Mouse (Mus musculus): ENCODE measurements around the gene Cdc73. TPM values are rescaled to one million over a fixed set of nuclear protein-coding genes. Genes with fewer than 3 reads are reported as not detected.
"Not testable (repeated sequence)": the region's sequence is repeated elsewhere in the genome, so short reads cannot be mapped to it uniquely, and the experiment has no call there.

Cdc73 gene
- polyA plus RNA-seq, 1 experiment from 2014 or later: 30.9 TPM

DNA sequence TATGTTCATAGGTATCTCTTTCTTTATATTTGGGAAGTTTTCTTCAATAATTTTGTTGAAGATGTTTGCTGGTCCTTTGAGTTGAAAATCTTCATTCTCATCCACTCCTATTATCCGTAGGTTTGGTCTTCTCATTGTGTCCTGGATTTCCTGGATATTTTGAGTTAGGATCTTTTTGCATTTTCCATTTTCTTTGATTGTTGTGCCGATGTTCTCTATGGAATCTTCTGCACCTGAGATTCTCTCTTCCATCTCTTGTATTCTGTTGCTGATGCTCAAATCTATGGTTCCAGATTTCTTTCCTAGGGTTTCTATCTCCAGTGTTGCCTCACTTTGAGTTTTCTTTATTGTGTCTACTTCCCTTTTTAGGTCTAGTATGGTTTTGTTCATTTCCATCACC lies 13.3 kb upstream of the Cdc73 start, which contains the start of gene Glrx2:
Gene Glrx2 (plus strand): TSS at position 301 of the 400 bp plus-strand sequence.
- no CpG with 5 or more reads among the region's 2 CpGs for WGBS
- not testable (repeated sequence) for H3K27me3 ChIP-seq (ENCODE audit: low read depth, poor library complexity, severe bottlenecking); H3K36me3 ChIP-seq; H3K4me3 ChIP-seq; H3K9me3 ChIP-seq (replicated peaks); H3K27ac ChIP-seq; DNase-seq (ENCODE audit: low spot score); H3K4me1 ChIP-seq

DNA sequence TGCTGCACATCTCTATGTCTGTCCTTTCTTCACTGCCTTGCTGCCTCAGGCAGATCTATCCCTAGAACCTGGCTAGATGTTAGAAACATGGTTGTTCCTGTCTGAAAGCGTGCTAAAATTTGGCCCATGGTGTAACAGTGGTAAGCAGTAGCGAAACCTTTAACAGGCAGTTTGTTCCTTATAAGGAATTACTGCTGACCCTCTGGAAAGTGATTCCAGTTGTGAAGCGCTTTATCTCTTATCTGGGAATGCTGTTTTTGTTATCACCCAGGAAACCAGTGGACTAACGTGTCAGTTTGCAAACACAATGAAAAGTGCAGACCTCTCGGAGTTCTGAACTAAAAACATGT lies 7.9 kb upstream of the Cdc73 start:
- H3K36me3 ChIP-seq: no peaks in the 10 kb centered on the region
- H3K27ac ChIP-seq: peak overlapping the region; percentile 36; the same call in 1 of the 2 replicates
- no peak overlapping the region for H3K4me3 ChIP-seq
- WGBS: 79% methylated on average over 5 of the region's 5 CpGs
- H3K9me3 ChIP-seq (replicated peaks): no peaks in the 10 kb centered on the region
- H3K27me3 ChIP-seq (ENCODE audit: low read depth, poor library complexity, severe bottlenecking): no peaks in the 10 kb centered on the region
- peaks cover 7% of the 10 kb centered on the region for H3K4me1 ChIP-seq
- no peak for DNase-seq (ENCODE audit: low spot score)

DNA sequence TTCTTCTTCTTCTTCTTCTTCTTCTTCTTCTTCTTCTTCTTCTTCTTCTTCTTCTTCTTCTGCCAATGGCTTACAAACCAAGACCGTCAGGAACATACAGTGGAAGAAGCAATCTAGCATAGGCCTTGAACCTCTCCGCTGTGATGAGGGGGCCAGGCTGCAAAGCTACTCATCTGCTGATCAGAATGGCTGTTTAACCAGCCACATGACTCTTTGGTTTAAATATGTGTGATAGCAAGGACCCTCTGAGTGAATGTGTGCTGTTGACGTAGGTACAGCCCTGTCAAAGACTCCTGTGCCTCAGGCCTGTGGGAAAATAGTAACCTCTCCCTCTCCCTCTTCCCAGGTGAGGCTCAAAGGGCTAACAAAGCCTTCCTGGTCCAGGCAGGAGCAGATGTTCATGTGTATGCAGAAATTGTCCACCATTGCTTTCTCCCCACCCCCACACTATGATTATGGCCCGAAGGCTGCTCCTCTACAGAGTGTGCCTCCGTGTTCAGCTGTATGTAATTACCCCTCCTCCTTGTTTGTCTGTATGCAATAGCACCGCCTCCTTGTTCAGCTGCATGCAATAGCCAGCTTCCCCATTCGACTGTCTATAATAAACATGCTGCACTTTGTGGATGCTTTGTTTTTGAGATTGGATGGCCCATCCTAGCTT lies 7.4 kb upstream of the Cdc73 start:
- peak overlapping the region; percentile 36; the same call in 1 of the 2 replicates for H3K27ac ChIP-seq
- H3K9me3 ChIP-seq (replicated peaks): no peaks in the 10 kb centered on the region
- WGBS: 73% methylated on average over 7 of the region's 7 CpGs
- H3K27me3 ChIP-seq (ENCODE audit: low read depth, poor library complexity, severe bottlenecking): no peaks in the 10 kb centered on the region
- DNase-seq (ENCODE audit: low spot score): peak; percentile 30
- peaks cover 7% of the 10 kb centered on the region for H3K4me1 ChIP-seq
- no peaks in the 10 kb centered on the region for H3K36me3 ChIP-seq
- no peak overlapping the region for H3K4me3 ChIP-seq

DNA sequence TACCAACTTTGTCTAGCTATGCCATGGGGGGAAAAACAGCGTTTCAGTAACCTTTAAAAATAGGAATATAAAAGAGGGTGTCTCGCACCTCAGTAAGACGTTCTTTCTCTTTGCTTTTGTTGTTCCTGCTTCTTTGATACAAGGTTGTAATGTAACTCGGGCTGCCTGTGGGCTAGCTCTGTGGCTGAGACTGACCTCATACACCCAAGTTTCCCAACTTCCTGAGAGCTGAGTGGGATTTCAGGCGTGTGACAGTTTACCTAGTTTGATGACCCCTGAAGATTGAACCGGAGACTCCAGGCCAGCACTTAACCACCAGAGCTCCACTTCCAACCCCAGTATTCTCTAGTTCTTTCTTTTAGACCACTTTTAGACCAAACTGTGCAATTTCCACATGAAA lies 5.7 kb upstream of the Cdc73 start:
- no peaks in the 10 kb centered on the region for H3K9me3 ChIP-seq (replicated peaks)
- no peak for DNase-seq (ENCODE audit: low spot score)
- H3K27ac ChIP-seq: no peak overlapping the region
- no peaks in the 10 kb centered on the region for H3K27me3 ChIP-seq (ENCODE audit: low read depth, poor library complexity, severe bottlenecking)
- 82% methylated on average over 6 of the region's 6 CpGs for WGBS
- peaks cover 7% of the 10 kb centered on the region for H3K4me1 ChIP-seq
- H3K36me3 ChIP-seq: no peaks in the 10 kb centered on the region
- H3K4me3 ChIP-seq: no peak overlapping the region

DNA sequence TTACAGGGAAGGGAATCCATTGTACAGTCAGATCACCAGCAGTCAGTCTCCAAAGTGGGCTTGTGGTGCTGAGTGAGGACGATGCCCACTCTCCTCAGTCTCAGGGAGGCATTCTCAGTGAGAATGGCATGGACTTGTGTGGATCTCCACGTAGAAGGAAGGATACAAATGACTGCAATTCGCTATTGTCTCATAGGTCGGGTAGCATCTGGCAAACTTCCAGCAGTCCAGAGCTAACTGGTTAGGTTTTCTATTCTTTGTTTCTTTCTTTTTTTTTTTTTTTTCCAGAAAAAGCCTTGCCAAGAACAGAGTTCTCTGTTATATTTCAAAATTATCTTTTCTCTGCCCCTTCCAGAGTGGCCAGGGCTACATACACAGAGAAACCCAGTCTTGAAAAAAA lies 4.3 kb upstream of the Cdc73 start:
- Histone ChIP-seq H3K27ac (no peak overlapping the region), H3K4me3 (no peak overlapping the region), H3K9me3 (replicated peaks) (no peaks in the 10 kb centered on the region), H3K36me3 (no peaks in the 10 kb centered on the region), H3K4me1 (peaks cover 7% of the 10 kb centered on the region), H3K27me3 (ENCODE audit: low read depth, poor library complexity, severe bottlenecking) (no peaks in the 10 kb centered on the region)
- WGBS: 77% methylated on average over 4 of the region's 4 CpGs
- no peak for DNase-seq (ENCODE audit: low spot score)

DNA sequence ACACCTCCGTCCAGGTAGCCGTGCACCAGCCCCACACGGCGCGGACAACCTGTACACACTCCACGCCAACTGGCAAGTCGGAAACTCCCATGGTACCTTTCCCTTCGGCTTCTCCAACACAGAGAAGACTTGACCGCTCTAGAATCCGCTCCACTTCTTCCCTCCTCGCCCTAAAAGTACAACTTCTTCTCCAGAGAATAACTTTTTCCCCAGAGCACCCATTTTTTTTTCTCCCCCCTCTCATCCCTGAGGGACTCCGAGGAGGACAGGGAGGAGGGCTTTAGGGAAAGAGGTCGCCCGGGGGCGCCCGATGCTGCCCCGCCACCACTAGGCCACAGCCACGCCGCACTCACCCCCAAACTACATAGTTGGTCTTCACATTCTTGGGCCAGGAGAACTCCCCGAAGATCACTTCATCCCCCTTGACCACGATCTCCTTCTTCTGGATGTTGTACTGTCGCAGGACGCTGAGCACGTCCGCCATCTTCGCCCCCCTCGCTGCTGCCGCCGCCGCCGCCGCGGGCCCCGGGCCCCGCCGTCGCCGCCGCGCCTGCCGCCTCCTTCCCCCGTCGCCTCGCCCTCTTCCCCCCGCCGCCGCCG lies 452 bp downstream of the Cdc73 start:
- H3K9me3 ChIP-seq (replicated peaks): no peaks in the 10 kb centered on the region
- WGBS: under 1% methylated on average over 46 of the region's 48 CpGs
- peak overlapping the region; percentile 87 for H3K4me3 ChIP-seq
- peaks cover 4% of the 10 kb centered on the region; the same call in 1 of the 2 replicates for H3K4me1 ChIP-seq
- H3K27me3 ChIP-seq (ENCODE audit: low read depth, poor library complexity, severe bottlenecking): no peaks in the 10 kb centered on the region
- peaks cover 14% of the 10 kb centered on the region for H3K36me3 ChIP-seq
- H3K27ac ChIP-seq: peak overlapping the region; percentile 97
- no peak for DNase-seq (ENCODE audit: low spot score)

DNA sequence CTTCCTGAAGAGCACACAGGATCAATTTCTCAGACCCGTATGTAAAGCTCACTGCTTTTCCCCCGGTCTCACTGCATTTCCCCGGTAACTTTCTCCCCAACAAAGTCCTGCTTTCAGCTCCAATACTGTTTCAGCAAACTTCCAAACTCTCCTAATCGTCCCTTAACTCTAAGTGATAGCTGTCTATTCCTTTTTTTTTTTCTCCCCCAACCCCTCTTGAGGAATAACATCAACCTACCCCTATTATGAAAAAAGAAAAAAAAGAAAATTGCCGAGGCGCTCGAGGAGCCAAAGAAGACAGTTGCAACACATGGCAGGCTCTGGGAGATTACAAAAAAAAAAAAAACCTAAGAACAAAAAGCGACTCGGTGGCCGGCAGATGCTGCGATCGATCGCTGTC lies 957 bp downstream of the Cdc73 start:
- no peak for DNase-seq (ENCODE audit: low spot score)
- Histone ChIP-seq H3K27me3 (ENCODE audit: low read depth, poor library complexity, severe bottlenecking) (no peaks in the 10 kb centered on the region), H3K9me3 (replicated peaks) (no peaks in the 10 kb centered on the region), H3K4me1 (peaks cover 4% of the 10 kb centered on the region; the same call in 1 of the 2 replicates), H3K4me3 (peak overlapping the region; percentile 87), H3K27ac (peak overlapping the region; percentile 97), H3K36me3 (peaks cover 18% of the 10 kb centered on the region)
- under 1% methylated on average over 13 of the region's 13 CpGs for WGBS

DNA sequence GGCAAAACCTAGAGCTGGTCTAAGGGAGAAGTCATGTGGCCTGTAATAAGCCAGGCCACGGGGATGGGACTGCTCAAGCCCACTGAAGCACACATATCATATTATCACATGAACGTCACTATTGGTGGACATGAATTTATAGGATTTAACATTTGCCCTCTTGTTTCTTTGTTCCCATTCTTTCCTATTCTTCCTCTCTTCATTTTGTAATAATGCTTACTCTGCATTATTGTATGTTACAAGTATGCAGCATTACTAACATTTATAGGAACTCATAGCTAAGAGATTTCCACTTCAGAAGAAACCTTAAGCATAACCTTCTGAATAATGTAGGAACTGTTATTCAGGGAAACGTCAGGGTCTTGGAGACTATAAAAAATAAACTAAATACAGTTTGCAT lies 17.8 kb downstream of the Cdc73 start:
- 93% methylated on average over 3 of the region's 3 CpGs for WGBS
- H3K27me3 ChIP-seq (ENCODE audit: low read depth, poor library complexity, severe bottlenecking): no peaks in the 10 kb centered on the region
- no peaks in the 10 kb centered on the region for H3K4me1 ChIP-seq
- no peak for DNase-seq (ENCODE audit: low spot score)
- no peak overlapping the region for H3K27ac ChIP-seq
- H3K4me3 ChIP-seq: no peak overlapping the region
- H3K9me3 ChIP-seq (replicated peaks): no peaks in the 10 kb centered on the region
- H3K36me3 ChIP-seq: peaks cover 73% of the 10 kb centered on the region

DNA sequence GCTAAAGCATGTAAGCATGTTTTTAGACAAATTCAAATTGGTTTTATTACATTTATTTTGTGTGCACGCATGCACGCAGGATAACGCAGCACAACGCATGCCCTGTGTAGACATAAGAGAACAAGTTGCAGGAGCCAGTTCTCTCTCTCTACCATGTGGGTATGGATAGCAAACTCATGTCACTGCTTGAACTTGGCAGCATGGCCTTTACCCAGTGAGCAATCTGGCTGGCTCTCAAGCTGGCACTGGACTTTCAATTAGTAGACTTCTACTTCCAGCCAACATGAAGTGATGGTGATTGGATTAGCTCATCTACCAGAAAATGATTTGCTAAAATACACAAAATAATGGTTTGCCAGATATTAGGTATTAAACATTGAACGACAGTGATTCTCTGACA lies 21.6 kb downstream of the Cdc73 start:
- Histone ChIP-seq H3K36me3 (peaks cover 74% of the 10 kb centered on the region), H3K27ac (no peak overlapping the region), H3K4me3 (no peak overlapping the region), H3K27me3 (ENCODE audit: low read depth, poor library complexity, severe bottlenecking) (no peaks in the 10 kb centered on the region), H3K4me1 (no peaks in the 10 kb centered on the region), H3K9me3 (replicated peaks) (no peaks in the 10 kb centered on the region)
- no peak for DNase-seq (ENCODE audit: low spot score)
- WGBS: over 99% methylated on average over 5 of the region's 5 CpGs

DNA sequence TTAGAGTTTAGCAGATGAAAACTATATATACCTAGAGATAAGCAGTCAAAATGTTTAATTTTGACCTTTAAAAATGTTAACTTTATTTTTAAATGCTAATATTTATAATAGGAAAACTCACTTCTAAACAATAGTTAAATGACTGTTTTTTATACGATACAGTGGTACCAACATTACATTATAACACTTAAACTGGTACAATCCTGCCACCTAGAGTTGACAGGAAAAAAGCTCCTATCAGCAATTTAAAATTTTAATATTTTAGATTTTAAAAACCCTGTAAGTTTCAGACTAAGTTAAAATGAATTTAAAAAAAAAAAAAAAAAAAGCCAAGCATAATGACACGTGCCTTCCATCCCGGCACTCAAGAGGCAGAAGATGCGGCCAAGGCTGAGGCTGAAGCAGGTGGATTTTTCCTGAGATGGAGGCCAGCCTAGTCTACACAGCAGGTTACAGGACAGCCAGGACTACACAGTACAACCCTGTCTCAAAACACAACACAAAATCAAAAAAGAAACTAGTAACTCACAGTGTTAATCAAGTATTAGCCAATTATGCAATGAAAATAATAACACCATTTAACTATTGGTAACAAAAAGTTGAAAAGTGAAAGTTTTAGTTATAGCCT lies 26.8 kb downstream of the Cdc73 start:
- Histone ChIP-seq H3K27me3 (ENCODE audit: low read depth, poor library complexity, severe bottlenecking) (no peaks in the 10 kb centered on the region), H3K36me3 (peaks cover 73% of the 10 kb centered on the region), H3K9me3 (replicated peaks) (no peaks in the 10 kb centered on the region), H3K4me1 (no peaks in the 10 kb centered on the region), H3K27ac (no peak overlapping the region), H3K4me3 (no peak overlapping the region)
- no peak for DNase-seq (ENCODE audit: low spot score)
- 94% methylated on average over 4 of the region's 4 CpGs for WGBS

DNA sequence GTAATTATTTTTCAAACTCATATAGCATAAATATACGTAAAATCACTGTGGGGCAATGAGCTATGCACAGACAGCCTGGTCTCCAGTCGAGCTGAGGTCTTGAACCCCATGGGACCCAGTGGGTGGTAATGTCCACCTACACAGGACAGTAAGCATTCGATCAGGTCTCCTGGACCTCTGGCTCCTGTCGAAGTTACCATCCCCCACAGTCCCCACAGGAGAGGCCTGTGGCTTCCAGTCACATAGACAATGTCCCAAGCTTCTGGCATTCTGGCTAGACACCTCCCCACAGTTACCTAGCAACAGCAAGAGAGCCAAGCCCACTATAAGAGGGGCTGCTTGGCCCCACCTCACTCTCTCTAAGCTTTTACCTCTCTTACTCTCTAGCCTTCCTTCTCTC lies 37.9 kb downstream of the Cdc73 start:
- not testable (repeated sequence) for H3K9me3 ChIP-seq (replicated peaks); H3K4me3 ChIP-seq; H3K4me1 ChIP-seq; DNase-seq (ENCODE audit: low spot score); H3K27ac ChIP-seq; H3K27me3 ChIP-seq (ENCODE audit: low read depth, poor library complexity, severe bottlenecking)
- WGBS: 98% methylated on average over 4 of the region's 4 CpGs
- H3K36me3 ChIP-seq: peaks cover 79% of the 10 kb centered on the region

DNA sequence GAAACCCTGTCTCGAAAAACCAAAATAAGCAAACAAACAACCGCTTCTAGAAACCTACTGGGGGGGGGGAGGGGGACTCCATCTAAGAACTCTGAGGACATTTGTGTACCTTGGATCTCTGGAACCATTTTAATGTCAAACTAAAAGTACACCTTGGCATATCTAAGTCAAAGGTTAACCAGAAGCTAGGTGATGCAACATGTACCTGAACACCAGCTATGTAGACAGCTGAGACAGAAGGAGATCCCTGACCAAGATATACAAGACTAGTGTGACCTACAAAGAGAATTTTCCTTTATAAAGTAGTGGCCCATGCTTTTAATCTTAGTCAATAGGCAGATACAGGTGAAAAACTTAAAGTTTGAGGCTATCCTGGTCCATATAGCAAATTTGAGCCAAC lies 39.5 kb downstream of the Cdc73 start:
- no peaks in the 10 kb centered on the region for H3K4me1 ChIP-seq
- no peaks in the 10 kb centered on the region for H3K9me3 ChIP-seq (replicated peaks)
- H3K27me3 ChIP-seq (ENCODE audit: low read depth, poor library complexity, severe bottlenecking): no peaks in the 10 kb centered on the region
- H3K36me3 ChIP-seq: peaks cover 64% of the 10 kb centered on the region
- no peak overlapping the region for H3K4me3 ChIP-seq
- no peak overlapping the region for H3K27ac ChIP-seq
- DNase-seq (ENCODE audit: low spot score): no peak
- 100% methylated on average over 2 of the region's 2 CpGs for WGBS

DNA sequence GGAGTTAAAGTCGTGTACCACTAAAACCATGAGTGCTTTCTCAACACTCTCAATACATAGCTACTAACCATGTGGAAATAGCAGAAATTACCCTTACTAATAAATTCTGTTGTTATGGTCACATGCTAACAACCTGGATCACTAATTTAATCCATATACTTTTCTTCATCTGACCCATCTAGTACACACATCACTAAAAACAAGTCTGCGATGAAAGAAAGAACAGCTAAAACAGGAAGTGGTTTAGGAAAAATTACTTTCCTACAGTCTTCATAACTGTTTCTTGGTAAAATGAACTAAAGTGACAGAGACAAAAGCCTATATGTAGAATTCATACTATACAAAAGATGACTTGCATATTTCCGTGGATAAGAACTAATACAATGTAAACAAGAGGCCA lies 49.0 kb downstream of the Cdc73 start:
- DNase-seq (ENCODE audit: low spot score): no peak
- H3K4me1 ChIP-seq: no peaks in the 10 kb centered on the region
- WGBS: 93% methylated on average over 3 of the region's 3 CpGs

More for the DNA sequence above, 49.0 kb downstream of the Cdc73 start:
- Histone ChIP-seq H3K4me3 (no peak overlapping the region), H3K27me3 (ENCODE audit: low read depth, poor library complexity, severe bottlenecking) (no peaks in the 10 kb centered on the region), H3K36me3 (peaks cover 15% of the 10 kb centered on the region), H3K27ac (no peak overlapping the region), H3K9me3 (replicated peaks) (no peaks in the 10 kb centered on the region)
